Mouse (Mus musculus): ENCODE results near the gene Pip5k1c. TPM values are rescaled to one million over a fixed set of nuclear protein-coding genes. Genes with fewer than 3 reads are reported as not detected.

Gene Pip5k1c
- polyA plus RNA-seq, 1 experiment: 23.3 TPM

DNA sequence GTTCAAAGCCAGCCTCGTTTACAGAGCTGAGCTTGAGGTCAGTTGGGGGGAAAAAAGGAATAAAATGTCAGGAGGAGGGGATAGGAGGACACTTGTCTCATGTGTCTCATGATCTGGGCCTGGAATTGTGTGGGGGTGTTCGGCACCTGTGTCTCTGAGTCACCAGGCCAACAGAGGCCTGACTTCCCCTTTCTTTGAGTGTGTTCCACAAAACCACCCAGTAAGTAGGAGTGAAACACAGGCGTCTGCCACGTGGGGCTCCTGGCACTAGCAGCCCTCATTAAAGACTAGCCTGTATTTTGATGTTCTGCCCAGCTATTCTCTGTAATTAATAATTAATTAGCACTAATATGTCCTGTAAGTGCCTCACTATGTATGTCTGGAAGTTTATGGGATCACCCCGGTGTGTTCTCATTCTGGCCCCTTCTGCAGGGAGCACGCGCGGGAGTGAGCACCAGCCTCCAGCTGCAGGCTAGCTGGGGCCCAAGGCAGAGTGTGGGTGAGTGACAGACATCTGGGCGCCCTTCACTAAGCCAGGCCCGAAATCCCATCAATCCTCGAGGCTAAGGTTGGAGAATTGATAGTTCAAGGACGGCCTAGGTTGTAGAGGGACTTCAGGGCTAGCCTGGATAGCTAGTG lies 63.7 kb downstream of the Pip5k1c start:
- H3K27me3 ChIP-seq (ENCODE audit: control insufficient read depth, insufficient read depth, insufficient read length): no peaks in the 10 kb centered on the region
- peak overlapping the region; percentile 80 for H3K4me2 ChIP-seq (ENCODE audit: low read depth)
- no peaks in the 10 kb centered on the region for H3K36me3 ChIP-seq (ENCODE audit: control insufficient read depth, insufficient read depth)
- H3ac ChIP-seq (ENCODE audit: control insufficient read depth, insufficient read length): no peak overlapping the region
- TF ChIP-seq MYOD1 (IDR thresholded peaks at IDR 0.05; ENCODE audit: control insufficient read depth in 1 of 3, insufficient read length in 2 of 3, low read depth in 2 of 3): peak in 2 of 3 experiments; percentile 44 to 88
- TF ChIP-seq POLR2AphosphoS2 (IDR thresholded peaks at IDR 0.05; ENCODE audit: insufficient read length, low read depth): no peak
- TF ChIP-seq TCF12 (IDR thresholded peaks at IDR 0.05; ENCODE audit: insufficient read depth, poor library complexity, severe bottlenecking): no peak
- TF ChIP-seq CEBPB (IDR thresholded peaks at IDR 0.05; ENCODE audit: insufficient read depth, poor library complexity, severe bottlenecking): no peak
- TF ChIP-seq E2F4 (IDR thresholded peaks at IDR 0.05; ENCODE audit: insufficient read depth): no peak
- no peak for TF ChIP-seq POLR2A (IDR thresholded peaks at IDR 0.05; ENCODE audit: insufficient read length, low read depth)
- no peak for TF ChIP-seq SRF (IDR thresholded peaks at IDR 0.05; ENCODE audit: control insufficient read depth, insufficient read length, low read depth)
- no peak for TF ChIP-seq USF1 (IDR thresholded peaks at IDR 0.05; ENCODE audit: low read depth)
- no peak for TF ChIP-seq REST (IDR thresholded peaks at IDR 0.05; ENCODE audit: insufficient read depth, insufficient read length)
- no peak for TF ChIP-seq TCF3 (IDR thresholded peaks at IDR 0.05; ENCODE audit: insufficient read length, low read depth)
- peak in 1 of 3 experiments; percentile 75 for TF ChIP-seq MYOG (IDR thresholded peaks at IDR 0.05; ENCODE audit: control insufficient read depth in 1 of 3, insufficient read depth in 1 of 3, insufficient read length in 2 of 3, low read depth in 2 of 3)
- H3K79me2 ChIP-seq (ENCODE audit: control insufficient read depth, insufficient read depth): peaks cover 5% of the 10 kb centered on the region
- H3K4me3 ChIP-seq: peak overlapping the region; percentile 55

- peaks cover 5% of the 10 kb centered on the region for H3K79me2 ChIP-seq (ENCODE audit: control insufficient read depth, insufficient read depth)
- H3K4me2 ChIP-seq (ENCODE audit: low read depth): peak within 1 kb of the TSS; percentile 92
- peak; percentile 64 for TF ChIP-seq SRF (IDR thresholded peaks at IDR 0.05; ENCODE audit: control insufficient read depth, insufficient read length, low read depth)
- peak in 1 of 3 experiments; percentile 35 for TF ChIP-seq MYOD1 (IDR thresholded peaks at IDR 0.05; ENCODE audit: control insufficient read depth in 1 of 3, insufficient read length in 2 of 3, low read depth in 2 of 3)
- TF ChIP-seq REST (IDR thresholded peaks at IDR 0.05; ENCODE audit: insufficient read depth, insufficient read length): no peak
- TF ChIP-seq TCF3 (IDR thresholded peaks at IDR 0.05; ENCODE audit: insufficient read length, low read depth): no peak
- peak; percentile 95 for TF ChIP-seq POLR2A (IDR thresholded peaks at IDR 0.05; ENCODE audit: insufficient read length, low read depth)
- TF ChIP-seq MYOG (IDR thresholded peaks at IDR 0.05; ENCODE audit: control insufficient read depth in 1 of 3, insufficient read depth in 1 of 3, insufficient read length in 2 of 3, low read depth in 2 of 3): peak in 1 of 3 experiments; percentile 25
- peak; percentile 86 for TF ChIP-seq POLR2AphosphoS2 (IDR thresholded peaks at IDR 0.05; ENCODE audit: insufficient read length, low read depth)
- peak within 1 kb of the TSS; percentile 55 for H3K4me3 ChIP-seq
- no peaks in the 10 kb centered on the region for H3K36me3 ChIP-seq (ENCODE audit: control insufficient read depth, insufficient read depth)
- no peaks in the 10 kb centered on the region for H3K27me3 ChIP-seq (ENCODE audit: control insufficient read depth, insufficient read depth, insufficient read length)
- H3ac ChIP-seq (ENCODE audit: control insufficient read depth, insufficient read length): peak within 1 kb of the TSS; percentile 25
These were observed 64.5 kb downstream of the Pip5k1c start, which contains the start of gene Mfsd12 for GRCm38 (mm10) chr10:81356991-81357844. Mfsd12 (plus strand) TSS chr10:81357491.

- Histone ChIP-seq H3K36me3 (ENCODE audit: control insufficient read depth, insufficient read depth) (no peaks in the 10 kb centered on the region), H3K79me2 (ENCODE audit: control insufficient read depth, insufficient read depth) (peaks cover 5% of the 10 kb centered on the region), H3K4me3 (peak overlapping the region; percentile 55)
These were observed 65.4 kb downstream of the Pip5k1c start for GRCm38 (mm10) chr10:81358209-81358608.

DNA sequence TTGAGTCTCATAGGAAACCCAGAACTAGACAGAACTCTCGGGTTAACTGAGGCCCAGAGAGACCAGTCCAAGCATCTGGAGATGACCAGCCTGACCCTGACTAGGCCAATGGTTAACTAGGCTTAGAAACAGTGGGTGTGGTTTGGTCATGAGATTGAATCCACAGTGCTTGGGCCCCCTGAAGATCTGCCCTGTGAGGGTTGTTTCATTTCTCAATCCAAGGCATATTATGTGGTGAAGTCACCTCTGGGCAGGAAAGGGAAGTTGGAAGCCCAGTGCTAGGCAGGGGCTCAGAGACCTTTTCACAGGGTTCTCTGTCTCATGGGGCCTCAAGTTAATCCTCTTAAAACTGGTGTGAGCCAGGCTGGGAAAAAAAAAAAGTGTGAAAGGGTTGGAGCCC lies 66.1 kb downstream of the Pip5k1c start:
- peak overlapping the region; percentile 55 for H3K4me3 ChIP-seq

More at GRCm38 (mm10) chr10:81358209-81358608, 65.4 kb downstream of the Pip5k1c start:
- peak overlapping the region; percentile 25 for H3ac ChIP-seq (ENCODE audit: control insufficient read depth, insufficient read length)
- peak overlapping the region; percentile 92 for H3K4me2 ChIP-seq (ENCODE audit: low read depth)
- no peaks in the 10 kb centered on the region for H3K27me3 ChIP-seq (ENCODE audit: control insufficient read depth, insufficient read depth, insufficient read length)
- no peak for TF ChIP-seq CEBPB (IDR thresholded peaks at IDR 0.05; ENCODE audit: insufficient read depth, poor library complexity, severe bottlenecking)
- TF ChIP-seq MYOG (IDR thresholded peaks at IDR 0.05; ENCODE audit: control insufficient read depth in 1 of 3, insufficient read depth in 1 of 3, insufficient read length in 2 of 3, low read depth in 2 of 3): peak in 1 of 3 experiments; percentile 40

More for the DNA sequence above, 66.1 kb downstream of the Pip5k1c start:
- Histone ChIP-seq H3ac (ENCODE audit: control insufficient read depth, insufficient read length) (no peak overlapping the region), H3K4me2 (ENCODE audit: low read depth) (peak overlapping the region; percentile 92), H3K79me2 (ENCODE audit: control insufficient read depth, insufficient read depth) (peaks cover 5% of the 10 kb centered on the region), H3K27me3 (ENCODE audit: control insufficient read depth, insufficient read depth, insufficient read length) (no peaks in the 10 kb centered on the region), H3K36me3 (ENCODE audit: control insufficient read depth, insufficient read depth) (no peaks in the 10 kb centered on the region)
- TF ChIP-seq POLR2AphosphoS2 (IDR thresholded peaks at IDR 0.05; ENCODE audit: insufficient read length, low read depth): no peak
- no peak for TF ChIP-seq MYOG (IDR thresholded peaks at IDR 0.05; ENCODE audit: control insufficient read depth in 1 of 3, insufficient read depth in 1 of 3, insufficient read length in 2 of 3, low read depth in 2 of 3)
- no peak for TF ChIP-seq E2F4 (IDR thresholded peaks at IDR 0.05; ENCODE audit: insufficient read depth)
- no peak for TF ChIP-seq USF1 (IDR thresholded peaks at IDR 0.05; ENCODE audit: low read depth)
- TF ChIP-seq CEBPB (IDR thresholded peaks at IDR 0.05; ENCODE audit: insufficient read depth, poor library complexity, severe bottlenecking): no peak
- TF ChIP-seq MAX (IDR thresholded peaks at IDR 0.05; ENCODE audit: low read depth): no peak
- TF ChIP-seq POLR2A (IDR thresholded peaks at IDR 0.05; ENCODE audit: insufficient read length, low read depth): no peak
- TF ChIP-seq TCF12 (IDR thresholded peaks at IDR 0.05; ENCODE audit: insufficient read depth, poor library complexity, severe bottlenecking): no peak
- no peak for TF ChIP-seq SRF (IDR thresholded peaks at IDR 0.05; ENCODE audit: control insufficient read depth, insufficient read length, low read depth)
- no peak for TF ChIP-seq TCF3 (IDR thresholded peaks at IDR 0.05; ENCODE audit: insufficient read length, low read depth)
- no peak for TF ChIP-seq REST (IDR thresholded peaks at IDR 0.05; ENCODE audit: insufficient read depth, insufficient read length)
- TF ChIP-seq MYOD1 (IDR thresholded peaks at IDR 0.05; ENCODE audit: control insufficient read depth in 1 of 3, insufficient read length in 2 of 3, low read depth in 2 of 3): no peak

Measured in myocyte (in vitro differentiated cells).